Mouse (Mus musculus): ENCODE measurements around the gene Dlx6. TPM values are rescaled to one million over a fixed set of nuclear protein-coding genes. Genes with fewer than 3 reads are reported as not detected.

Gene Dlx6
- total RNA-seq, 2 experiments from 2014 or later = not detected

DNA sequence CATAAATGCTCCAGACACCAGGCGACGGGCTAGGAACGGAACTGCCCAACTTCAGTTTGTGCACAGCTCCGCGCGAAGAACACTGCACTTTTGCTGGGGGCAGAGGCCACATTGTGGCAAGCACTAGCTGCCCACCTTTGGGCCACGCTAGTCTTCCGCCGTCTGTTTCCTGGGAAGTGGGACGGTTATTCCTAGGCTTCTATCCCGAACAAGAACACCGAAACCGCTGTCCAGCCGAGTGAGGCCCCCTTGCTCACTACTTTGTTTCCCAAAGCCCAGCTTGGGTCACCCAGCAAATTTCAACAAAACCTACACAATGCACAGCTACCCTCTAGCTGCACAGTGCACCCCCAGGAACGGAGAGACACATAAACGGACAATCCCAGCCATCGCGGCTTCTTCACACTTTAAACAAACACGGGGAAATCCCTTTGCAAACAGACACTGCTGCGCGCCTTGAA lies 3.2 kb upstream of the Dlx6 start:
- DNase-seq = no peak

DNA sequence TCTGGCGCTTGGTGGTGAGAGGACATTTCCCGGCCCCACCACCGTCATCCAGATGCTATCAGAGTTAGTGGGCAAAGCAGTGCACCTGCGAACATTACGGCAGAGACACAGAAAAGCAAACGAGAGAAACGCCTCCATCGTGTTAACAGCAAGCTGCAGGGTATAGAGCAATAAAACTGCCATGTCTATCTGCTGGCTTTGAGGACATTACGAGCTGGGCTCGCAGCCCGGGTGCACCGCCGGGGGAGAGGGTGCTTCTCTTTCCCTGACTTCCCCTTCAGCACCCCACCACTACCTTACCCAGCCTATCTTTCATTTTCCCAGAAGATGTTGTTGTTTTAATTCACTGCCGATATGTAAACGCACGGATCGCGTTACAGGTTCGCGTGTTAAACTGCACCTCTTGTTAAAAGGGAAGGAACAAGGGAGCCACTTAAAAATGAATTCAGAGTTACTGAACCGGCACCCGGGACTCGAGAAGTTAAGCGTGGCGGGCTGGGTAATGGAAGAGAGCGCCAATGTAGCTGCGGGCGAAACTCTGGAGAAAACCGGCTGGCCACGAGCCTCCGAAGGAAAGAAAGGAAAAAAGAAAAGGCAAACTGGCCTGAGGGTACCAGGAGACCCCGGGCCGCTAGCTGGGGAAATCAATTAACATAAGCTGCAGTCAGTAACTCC lies 2.6 kb upstream of the Dlx6 start:
- DNase-seq = peak in 1 of 2 experiments; percentile 53

DNA sequence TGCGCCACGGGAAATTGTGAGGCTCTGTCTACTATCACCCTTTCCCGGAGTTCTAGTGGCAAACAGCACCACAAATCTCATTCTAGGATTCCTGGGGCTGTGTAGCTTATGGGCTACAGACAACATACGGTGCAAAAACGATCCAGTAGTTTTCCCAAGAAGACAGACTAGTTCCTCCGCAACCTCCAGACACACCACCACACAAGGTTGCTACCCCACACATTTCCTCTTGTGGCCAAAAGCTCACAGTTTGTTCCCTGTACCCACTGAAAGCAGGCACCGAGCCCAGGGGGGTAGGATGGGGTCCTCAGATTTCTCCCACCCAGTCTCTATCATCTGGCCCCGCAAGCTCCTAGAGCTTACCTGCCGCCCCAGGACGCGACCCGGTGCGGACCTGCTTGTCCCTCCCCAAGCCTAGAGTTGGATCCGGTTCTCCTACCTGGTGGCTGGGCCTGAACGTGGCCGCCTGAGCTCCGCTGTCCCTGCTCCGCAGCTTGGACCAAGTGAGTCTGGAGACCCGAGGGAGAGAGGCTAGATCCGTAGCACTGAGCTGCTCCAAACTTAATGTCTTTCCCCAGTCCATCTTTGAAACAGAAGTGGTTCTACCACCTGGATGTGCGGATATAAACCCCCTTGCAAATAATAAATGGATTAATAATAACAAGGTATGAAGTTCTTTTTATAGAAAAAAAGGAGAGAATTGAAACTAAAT lies 1.9 kb upstream of the Dlx6 start:
- no peak for DNase-seq

GRCm38 (mm10) chr6:6861798-6862428 lies 1.2 kb upstream of the Dlx6 start:
- DNase-seq = no peak

- no peak for DNase-seq
Observed at GRCm38 (mm10) chr6:6862611-6863010, 523 bp upstream of the Dlx6 start.

GRCm38 (mm10) chr6:6863955-6864354 lies 821 bp downstream of the Dlx6 start:
- DNase-seq = no peak

- DNase-seq = no peak
Observed at GRCm38 (mm10) chr6:6864441-6865440, 1.6 kb downstream of the Dlx6 start.

- DNase-seq = no peak
Observed at GRCm38 (mm10) chr6:6867031-6867430, 3.9 kb downstream of the Dlx6 start.

DNA sequence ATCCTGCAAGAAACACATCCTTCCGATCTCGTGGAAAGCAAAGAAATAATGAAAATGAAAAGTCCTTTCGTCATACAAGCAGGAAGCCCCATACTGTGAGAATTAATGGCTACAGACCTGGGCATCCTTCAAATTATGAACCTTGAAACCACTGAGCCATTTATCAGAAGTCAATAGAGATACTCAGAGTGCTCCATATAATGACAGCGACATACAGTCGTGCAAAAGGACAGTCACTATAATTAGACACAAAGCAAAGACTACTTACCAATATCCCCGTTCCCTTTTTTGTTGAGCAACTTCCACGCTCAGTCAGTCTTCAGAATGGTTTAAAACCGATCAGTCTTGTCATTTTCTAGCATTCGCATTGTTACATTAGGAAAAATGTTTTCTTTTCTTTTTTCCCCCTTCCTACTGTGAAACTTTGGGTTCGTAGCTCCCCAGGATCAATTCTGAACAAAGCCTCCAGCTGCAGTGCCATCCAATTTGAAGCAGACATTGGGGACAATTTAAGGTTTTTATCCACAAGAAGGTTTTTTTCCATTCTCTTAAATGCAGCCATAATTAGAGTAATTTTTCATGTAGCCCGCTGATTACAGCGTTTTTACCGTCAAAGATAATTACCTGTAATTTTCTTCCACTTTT lies 6.0 kb downstream of the Dlx6 start:
- no peak for DNase-seq

GRCm38 (mm10) chr6:6869961-6870800 lies 7.0 kb downstream of the Dlx6 start:
- DNase-seq = no peak

DNA sequence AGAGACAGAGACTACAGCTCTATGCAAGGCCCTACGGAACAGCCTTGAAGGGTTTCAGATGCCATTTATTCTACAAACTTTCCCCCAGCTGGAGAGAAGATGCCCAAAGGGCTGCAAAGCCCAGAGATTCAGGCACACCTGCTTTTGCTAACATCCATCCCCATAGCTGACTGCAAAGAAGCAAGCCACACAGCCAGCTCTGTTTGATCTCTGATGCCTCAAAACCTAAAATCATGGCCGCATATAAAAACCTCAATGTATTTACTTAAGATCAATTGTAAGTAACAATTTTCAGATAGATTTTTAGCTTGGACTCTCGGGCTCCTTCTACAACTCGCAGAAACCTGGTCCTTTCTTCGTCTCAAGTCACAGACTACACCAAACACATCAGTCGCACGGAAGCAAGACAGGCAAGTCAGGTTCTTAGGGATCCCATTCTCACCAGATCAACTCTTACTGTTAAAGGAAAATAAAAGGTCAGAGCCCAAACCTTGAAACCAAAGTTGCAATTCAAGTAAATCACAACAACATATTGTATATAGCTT lies 7.8 kb downstream of the Dlx6 start:
- DNase-seq = no peak

DNA sequence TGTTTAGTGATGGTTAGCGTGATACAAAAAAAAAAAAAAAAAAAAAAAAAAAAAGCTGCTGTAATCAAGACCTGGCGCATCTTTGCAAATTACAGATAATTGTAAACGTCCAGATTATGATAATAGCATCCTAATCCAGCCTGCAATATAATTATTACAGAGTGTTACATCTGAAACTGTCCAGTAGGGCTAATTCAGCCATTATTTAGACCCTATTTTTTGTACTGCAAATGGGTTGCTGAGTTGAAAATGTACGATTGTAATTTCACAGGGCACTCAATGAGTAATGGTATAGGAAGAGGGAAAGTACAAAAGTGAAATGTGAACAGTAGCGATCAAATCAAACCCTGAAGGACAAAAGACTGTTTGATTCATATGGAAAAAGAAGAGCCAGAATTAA lies 8.6 kb downstream of the Dlx6 start:
- DNase-seq = no peak

GRCm38 (mm10) chr6:6872873-6873272 lies 9.7 kb downstream of the Dlx6 start:
- no peak for DNase-seq

GRCm38 (mm10) chr6:6873476-6874072 lies 10.4 kb downstream of the Dlx6 start:
- no peak for DNase-seq

GRCm38 (mm10) chr6:6874073-6874771 lies 11.1 kb downstream of the Dlx6 start:
- DNase-seq = no peak

- no peak for DNase-seq
Observed at GRCm38 (mm10) chr6:6875136-6875535, 12.0 kb downstream of the Dlx6 start.

DNA sequence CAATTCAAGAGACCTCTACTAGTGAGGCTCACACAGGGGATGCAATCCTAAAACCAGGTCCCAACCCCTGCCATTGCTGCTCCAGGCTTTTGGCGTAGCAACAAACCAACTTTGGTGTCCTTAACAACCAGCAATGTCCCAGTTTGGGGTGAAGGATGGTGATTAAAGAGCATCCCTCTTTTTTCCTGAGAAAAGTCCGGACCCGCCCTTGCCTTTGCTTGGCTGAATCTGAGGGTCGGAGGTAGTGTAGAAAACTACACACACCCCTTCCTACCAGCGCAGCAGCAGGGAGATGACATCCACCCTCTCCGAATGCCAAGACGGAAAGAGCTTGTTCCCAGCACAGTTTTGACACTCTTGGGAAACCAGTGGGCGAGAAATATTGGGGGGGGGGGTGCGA lies 12.5 kb downstream of the Dlx6 start:
- DNase-seq = no peak

GRCm38 (mm10) chr6:6876231-6876630 lies 13.1 kb downstream of the Dlx6 start:
- no peak for DNase-seq

GRCm38 (mm10) chr6:6876731-6877130 lies 13.6 kb downstream of the Dlx6 start:
- no peak for DNase-seq

All from heart, adult 18-20 months (tissue).